Mouse (Mus musculus): Measurements from ENCODE around the gene Rgs10.
A peak's percentile ranks its signal among the peaks of the same experiment; 100 is the strongest.

The Rgs10 gene

DNA sequence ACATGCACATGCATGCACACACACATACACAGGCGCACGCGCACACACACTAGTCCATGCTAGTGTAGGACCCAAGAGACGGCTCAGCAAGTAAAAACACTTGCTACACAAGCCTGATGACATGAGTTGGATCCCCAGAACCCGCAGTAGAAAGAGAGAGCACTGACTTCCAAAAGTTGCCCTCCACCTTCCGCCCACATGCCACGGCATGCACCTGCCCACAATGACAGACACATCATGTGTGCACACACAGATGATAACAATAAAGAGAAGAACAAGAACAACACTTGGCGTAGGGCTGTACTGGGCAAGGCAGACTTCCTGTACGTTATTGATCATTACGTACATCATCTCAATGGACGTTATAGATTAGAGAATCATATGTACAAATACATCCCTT is 44.4 kb downstream of the Rgs10 start:
- no peak for DNase-seq (ENCODE audit: low spot score)

DNA sequence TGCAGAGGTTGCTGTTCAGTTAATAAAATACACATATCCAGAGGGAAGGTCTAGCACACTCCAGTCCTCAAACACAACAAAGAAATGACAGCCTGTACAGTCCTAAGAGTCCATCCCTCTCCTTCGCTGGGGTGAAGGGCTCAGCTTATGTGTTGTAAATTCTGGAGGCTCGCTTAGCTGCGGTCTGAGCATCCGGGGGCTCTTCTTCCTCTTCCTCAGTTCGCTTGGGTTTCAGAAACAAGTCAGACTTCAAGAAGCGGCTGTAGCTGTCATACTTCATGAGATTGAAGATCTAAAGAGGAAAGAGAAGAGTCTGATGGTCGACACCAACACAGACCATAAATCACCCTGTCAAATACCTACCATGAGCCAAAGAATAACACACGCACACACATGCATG is 44.8 kb downstream of the Rgs10 start:
- DNase-seq (ENCODE audit: low spot score), result no peak

- peak; percentile 46 for DNase-seq (ENCODE audit: low spot score)
Observed at GRCm38 (mm10) chr7:128372331-128372730, 46.2 kb downstream of the Rgs10 start.

GRCm38 (mm10) chr7:128369366-128369765 is 49.2 kb downstream of the Rgs10 start:
- no peak for DNase-seq (ENCODE audit: low spot score)

GRCm38 (mm10) chr7:128368828-128369227 is 49.7 kb downstream of the Rgs10 start:
- DNase-seq (ENCODE audit: low spot score), result no peak

DNA sequence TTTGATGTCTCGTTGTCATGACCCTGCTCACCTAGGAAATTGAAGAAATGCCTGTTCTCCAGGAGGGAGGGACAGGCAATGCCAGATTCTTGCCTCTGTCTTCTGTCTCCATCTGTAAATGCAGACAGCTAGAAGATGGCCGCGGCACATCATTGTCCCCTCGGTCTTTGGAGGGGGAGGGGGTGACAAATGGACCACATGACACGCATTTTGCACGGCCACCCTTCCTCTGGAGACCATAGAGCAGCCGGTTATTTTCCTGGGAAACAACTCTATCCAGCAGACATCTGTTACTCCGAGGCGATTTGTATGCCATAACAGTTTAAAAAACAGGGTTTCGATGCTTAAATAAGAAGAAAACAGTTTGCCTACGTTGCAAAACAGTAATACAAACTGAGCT is 51.9 kb downstream of the Rgs10 start:
- no peak for DNase-seq (ENCODE audit: low spot score)

GRCm38 (mm10) chr7:128365096-128365715 is 53.4 kb downstream of the Rgs10 start:
- DNase-seq (ENCODE audit: low spot score), result no peak

- no peak for DNase-seq (ENCODE audit: low spot score)
Observed at GRCm38 (mm10) chr7:128364526-128364925, 54.0 kb downstream of the Rgs10 start.

- DNase-seq (ENCODE audit: low spot score), result no peak
Observed at GRCm38 (mm10) chr7:128363806-128364205, 54.8 kb downstream of the Rgs10 start.

GRCm38 (mm10) chr7:128362916-128363315 is 55.6 kb downstream of the Rgs10 start:
- no peak for DNase-seq (ENCODE audit: low spot score)

DNA sequence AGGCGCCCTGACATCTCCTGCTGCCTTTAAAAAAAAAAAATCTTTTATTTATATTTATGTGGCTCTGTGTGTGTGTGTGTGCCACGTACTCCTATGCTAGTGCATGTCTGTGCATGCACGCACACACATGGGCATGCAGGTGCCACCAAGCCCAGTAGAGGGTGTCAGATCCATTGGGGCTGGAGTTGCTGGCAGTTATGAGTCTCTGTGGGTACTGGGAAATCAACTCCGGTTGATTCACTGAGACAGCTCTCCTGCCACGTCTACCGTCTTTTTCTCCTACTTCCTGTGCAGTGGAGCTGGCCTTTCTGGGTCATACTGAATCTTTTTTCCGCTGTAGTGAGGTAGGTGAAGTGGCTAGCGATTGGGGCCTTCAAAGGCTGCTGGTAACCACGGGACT is 58.8 kb downstream of the Rgs10 start:
- no peak for DNase-seq (ENCODE audit: low spot score)

DNA sequence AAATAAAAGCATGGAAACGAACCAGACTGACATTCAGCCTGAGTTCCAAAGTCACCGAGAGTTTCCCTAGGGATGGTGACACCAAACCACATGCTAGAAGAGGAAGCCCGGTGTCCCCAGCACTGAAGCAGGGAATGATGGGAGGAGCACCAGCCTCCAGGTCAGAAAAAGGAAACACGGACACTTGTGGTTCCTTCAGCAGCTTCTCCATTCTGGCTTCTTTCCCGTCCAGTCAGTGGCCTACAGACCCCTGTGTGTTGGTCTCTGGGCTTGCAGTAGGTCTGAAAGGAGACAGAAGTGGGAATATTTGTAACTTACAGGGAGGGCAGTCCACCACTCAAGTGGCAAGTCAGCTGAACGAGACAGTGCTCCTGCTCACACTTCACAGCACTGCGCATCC is 59.4 kb downstream of the Rgs10 start:
- no peak for DNase-seq (ENCODE audit: low spot score)

DNA sequence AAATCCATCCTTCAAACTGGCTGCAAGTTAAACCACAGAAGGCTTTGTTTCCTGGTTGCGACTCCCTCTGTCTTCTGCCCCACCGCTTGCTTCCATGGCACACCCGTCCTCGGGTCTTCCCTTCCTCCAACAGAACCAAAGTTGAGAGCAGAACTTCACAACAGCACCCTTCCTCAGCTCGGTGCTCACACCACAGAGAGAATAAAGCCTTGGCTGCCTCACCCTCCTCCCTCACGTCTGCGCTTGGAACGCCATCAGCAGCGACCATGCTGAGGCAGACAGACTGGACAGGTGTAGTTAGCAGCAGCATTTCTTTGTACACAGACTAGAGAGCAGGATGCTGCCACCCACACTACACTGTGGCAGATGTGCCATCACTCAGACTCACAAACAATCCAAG is 59.8 kb downstream of the Rgs10 start:
- no peak for DNase-seq (ENCODE audit: low spot score)

GRCm38 (mm10) chr7:128356868-128357755 is 61.4 kb downstream of the Rgs10 start:
- DNase-seq (ENCODE audit: low spot score), result no peak

- DNase-seq (ENCODE audit: low spot score), result no peak
Observed at GRCm38 (mm10) chr7:128355463-128355862, 63.1 kb downstream of the Rgs10 start.

DNA sequence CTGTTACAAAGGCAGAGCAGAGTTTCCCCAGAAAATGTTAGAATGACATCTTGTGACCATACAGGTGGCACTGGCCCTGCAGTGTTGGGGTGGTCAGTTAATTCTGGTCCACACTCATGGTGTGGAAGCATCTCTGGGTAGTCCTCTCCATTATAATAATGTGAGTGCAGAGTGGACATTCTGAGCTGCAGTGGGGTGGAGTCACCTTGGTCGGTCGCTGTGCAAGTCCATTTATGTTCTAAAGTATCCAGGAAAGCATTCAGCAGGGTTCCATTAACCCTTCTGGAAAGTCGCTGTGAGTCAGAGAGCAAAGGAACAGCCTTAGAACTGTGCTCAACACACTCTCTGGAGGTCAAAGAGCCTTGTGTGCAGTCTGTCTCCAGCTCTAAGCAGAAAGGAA is 65.8 kb downstream of the Rgs10 start:
- DNase-seq (ENCODE audit: low spot score), result no peak

- no peak for DNase-seq (ENCODE audit: low spot score)
Observed at GRCm38 (mm10) chr7:128351176-128351575, 67.4 kb downstream of the Rgs10 start.

- no peak for DNase-seq (ENCODE audit: low spot score)
Observed at GRCm38 (mm10) chr7:128350316-128350715, 68.2 kb downstream of the Rgs10 start.

- no peak for DNase-seq (ENCODE audit: low spot score)
Observed at GRCm38 (mm10) chr7:128349751-128350150, 68.8 kb downstream of the Rgs10 start.

DNA sequence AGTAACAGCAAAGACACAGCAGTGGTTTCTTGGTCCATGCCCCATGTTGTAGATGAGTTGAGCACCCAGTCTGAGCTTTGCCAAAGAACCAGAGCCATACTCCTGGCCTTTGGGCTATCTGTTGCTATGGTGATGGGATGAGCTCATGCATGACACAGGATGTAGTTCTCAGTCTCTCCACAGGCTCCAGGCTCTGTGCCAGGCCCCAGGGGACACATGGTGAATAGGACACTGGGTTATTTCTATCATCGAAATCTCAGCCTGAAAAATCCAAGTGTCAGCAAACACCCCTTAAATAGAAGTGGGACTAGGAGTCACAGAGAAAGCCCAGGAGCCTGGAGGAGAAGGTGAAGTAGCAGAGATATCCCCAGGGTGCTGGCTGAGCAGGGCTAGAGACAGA is 70.0 kb downstream of the Rgs10 start:
- DNase-seq (ENCODE audit: low spot score), result no peak

DNA sequence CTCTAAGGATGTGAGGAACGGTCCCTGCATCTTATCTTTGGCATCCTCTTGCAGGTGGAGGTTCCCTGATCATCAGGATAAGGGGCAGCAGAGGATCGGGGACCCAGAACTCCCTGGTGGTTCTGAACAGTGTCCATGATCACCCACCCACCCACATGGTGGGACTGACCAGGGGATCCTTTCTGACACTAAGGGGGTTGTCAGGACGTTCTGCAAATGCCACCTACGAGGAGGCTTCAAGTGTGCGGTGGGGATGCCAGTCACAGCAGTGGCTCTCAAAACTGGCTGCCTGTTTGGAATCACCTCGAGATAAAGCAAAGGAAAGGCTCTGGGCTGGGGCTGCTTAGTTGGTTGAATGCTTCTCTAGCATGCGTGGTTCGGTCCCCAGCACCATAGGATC is 71.6 kb downstream of the Rgs10 start:
- no peak for DNase-seq (ENCODE audit: low spot score)

DNA sequence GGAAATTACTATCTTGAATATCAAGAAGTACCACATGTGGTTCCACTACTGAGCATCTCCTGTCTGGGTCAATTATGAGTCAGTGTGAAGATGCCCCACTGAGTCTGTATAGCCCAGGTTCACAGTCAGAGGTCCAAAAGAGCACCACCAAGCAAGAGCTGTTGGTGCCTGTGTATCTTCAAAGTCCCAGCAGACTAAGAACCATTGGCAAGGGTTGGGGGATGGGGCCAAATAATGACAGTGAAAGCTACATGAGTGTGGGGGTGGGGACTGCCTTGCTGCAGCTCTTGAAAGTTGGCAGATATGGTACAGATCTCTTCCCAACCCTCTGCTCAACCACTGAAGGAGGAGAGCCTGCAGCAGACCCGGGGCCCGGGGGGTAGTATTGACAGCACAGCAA is 72.0 kb downstream of the Rgs10 start:
- no peak for DNase-seq (ENCODE audit: low spot score)

DNA sequence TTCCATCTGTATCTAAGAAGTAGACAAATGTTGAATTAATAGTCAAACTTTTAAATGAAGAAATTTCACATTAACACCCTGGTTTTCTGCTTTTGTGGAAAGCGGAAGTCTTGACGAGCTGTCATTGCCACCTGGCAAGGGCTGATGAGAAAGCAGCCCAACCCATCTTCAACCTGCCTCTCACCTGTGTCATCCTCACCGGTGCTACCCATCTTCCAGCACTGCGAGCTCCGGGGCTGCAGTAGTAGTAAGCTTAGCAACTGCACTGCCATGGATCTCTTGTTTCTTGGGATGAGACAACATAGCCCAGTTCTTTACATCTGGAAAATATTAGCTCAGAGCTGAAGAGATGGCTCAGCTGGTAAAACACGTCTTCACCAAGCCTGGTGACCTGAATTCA is 72.9 kb downstream of the Rgs10 start:
- no peak for DNase-seq (ENCODE audit: low spot score)

Data from c-Kit-positive CD71-positive TER-119-positive erythroid progenitor cells, embryonic 14.5 days (primary cell).